Mouse (Mus musculus) liver, postnatal 0 days (tissue): ENCODE measurements around the gene Stpg4. TPM values are rescaled to one million over a fixed set of nuclear protein-coding genes. Genes with fewer than 3 reads are reported as not detected.

ENCODE experiments used
- ATAC-seq: fragments of 200-750 bp; cut with Nextera tagmentation; 2 replicates; pipeline ENCODE4 v1.8.0; 2017; ENCODE audit warnings: mild to moderate bottlenecking, moderate library complexity
- DNase-seq: peaks from one replicate; pipeline ENCODE4 v3.0.0-alpha.2; 2016
- H3K27ac ChIP-seq: fragments of 300-500 bp; sonication (generic); 2 replicates; pipeline ENCODE4 v1.5.1; 2014; ENCODE audit warnings: antibody characterized with exemption, moderate library complexity, mild to moderate bottlenecking, low read depth
- H3K27me3 ChIP-seq: fragments of 300-500 bp; sonication (generic); 2 replicates; pipeline ENCODE4 v1.6.1; 2014; ENCODE audit warnings: low read length, control low read depth, mixed read lengths; ENCODE audit not compliant: insufficient read depth
- H3K36me3 ChIP-seq: fragments of 300-500 bp; sonication (generic); replicated peaks from 2 replicates; pipeline ENCODE4 v1.6.1; 2014; ENCODE audit warnings: mild to moderate bottlenecking, control low read depth, low read length, moderate library complexity, mixed read lengths; ENCODE audit not compliant: insufficient read depth
- H3K4me1 ChIP-seq: fragments of 300-500 bp; sonication (generic); 2 replicates; pipeline ENCODE4 v1.6.1; 2014; ENCODE audit warnings: antibody characterized with exemption, mild to moderate bottlenecking, control low read depth; ENCODE audit not compliant: insufficient read depth
- H3K4me2 ChIP-seq: fragments of 300-500 bp; sonication (generic); 2 replicates; pipeline ENCODE4 v1.6.1; 2014; ENCODE audit warnings: low read depth, mild to moderate bottlenecking, low read length, moderate library complexity, mixed read lengths
- H3K4me3 ChIP-seq: fragments of 300-500 bp; sonication (generic); 2 replicates; pipeline ENCODE4 v1.5.1; 2014; ENCODE audit warnings: low read depth, low read length
- H3K9ac ChIP-seq: fragments of 300-500 bp; sonication (generic); replicated peaks from 2 replicates; pipeline ENCODE4 v1.6.1; 2014; ENCODE audit warnings: mild to moderate bottlenecking, moderate library complexity
- H3K9me3 ChIP-seq: fragments of 300-500 bp; sonication (generic); 2 replicates; pipeline ENCODE4 v1.6.1; 2016; ENCODE audit warnings: mild to moderate bottlenecking, control low read depth, low read length, mixed read lengths
- CTCF ChIP-seq: sonication (generic); IDR thresholded peaks from 2 replicates; pipeline ENCODE4 v1.5.1; 2016; ENCODE audit warnings: antibody characterized with exemption, low read depth
- EP300 ChIP-seq: IDR thresholded peaks from 2 replicates; pipeline ENCODE4 v1.6.1; 2016; ENCODE audit warnings: antibody characterized with exemption, low read depth, mild to moderate bottlenecking
- WGBS: fragments of 180-500 bp; shearing (Covaris S2); extraction: QIAGEN DNeasy Blood & Tissue Kit; methylation state at CpG from one replicate; pipeline ENCODE4 v1.1.7; 2014; ENCODE audit not compliant: insufficient replicate concordance; 5-methylcytosine and 5-hydroxymethylcytosine counted together
- polyA plus RNA-seq: library from polyadenylated mRNA; unstranded; fragments of >200 nt; fragmentation: Nextera tagmentation; extraction: Ambion mirVana; gene quantifications from 2 replicates; pipeline ENCODE4 v1.2.1, GENCODE M21; 2015

The Stpg4 gene
- polyA plus RNA-seq, 1 experiment from 2014 or later = not detected

GRCm38 (mm10) chr17:87352106-87352897 lies 75.2 kb downstream of the Stpg4 start:
- no peak for TF ChIP-seq CTCF
- no peak for TF ChIP-seq EP300
- Histone ChIP-seq H3K4me1 (peaks cover 11% of the 10 kb centered on the region; the same call in 1 of the 2 replicates), H3K27me3 (no peaks in the 10 kb centered on the region), H3K4me3 (no peak overlapping the region), H3K9me3 (no peaks in the 10 kb centered on the region), H3K27ac (no peak overlapping the region), H3K4me2 (0 out of 2 replicates have a peak overlapping the region, but pooled peaks have one; percentile 2), H3K36me3 (peaks cover 17% of the 10 kb centered on the region; the same call in 1 of the 2 replicates), H3K9ac (no peak overlapping the region)
- no peak for DNase-seq
- 56% methylated on average over 16 of the region's 16 CpGs for WGBS
- peak; percentile 14; the same call in 1 of the 2 replicates for ATAC-seq

DNA sequence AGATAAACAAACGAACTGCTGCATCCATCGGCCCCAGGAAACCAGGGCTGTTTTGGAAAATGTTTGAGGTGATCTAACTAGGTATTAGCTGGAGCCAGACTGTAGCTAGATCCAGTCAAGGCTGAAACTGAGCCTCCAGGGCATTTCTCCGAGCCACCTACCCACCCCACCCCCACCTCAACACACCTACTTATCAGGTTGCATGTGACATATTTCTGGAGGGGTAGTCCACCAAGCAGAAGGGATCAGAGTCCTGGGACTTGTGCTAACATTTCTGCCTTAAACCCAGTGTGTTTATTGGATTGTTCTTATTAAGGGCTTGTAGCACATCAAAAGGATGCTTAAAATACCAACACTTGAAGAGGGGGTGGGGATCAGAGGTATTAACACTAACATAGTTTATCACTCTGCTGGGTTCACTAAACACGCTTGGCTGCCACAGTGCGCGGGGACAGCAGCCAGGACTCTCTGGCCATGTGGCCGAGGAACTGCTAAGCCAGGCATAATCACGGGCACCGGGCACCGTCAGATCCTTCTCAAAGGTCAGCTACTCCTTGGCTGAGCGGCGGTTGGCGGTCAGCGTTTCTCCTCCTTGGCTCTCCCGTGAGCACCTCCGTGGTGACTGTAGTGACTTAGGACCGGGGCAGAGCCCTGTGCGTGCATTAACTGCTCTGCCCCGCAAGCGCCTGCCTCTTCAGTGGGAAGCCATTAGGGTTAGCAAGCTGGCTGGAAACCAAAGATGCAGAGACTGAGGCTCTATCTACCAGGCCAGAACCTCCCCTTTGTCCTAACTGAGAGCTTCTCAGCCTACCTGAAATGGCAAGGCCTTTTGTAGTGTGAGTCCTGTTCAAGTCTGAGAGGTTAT lies 76.1 kb downstream of the Stpg4 start:
- no peak overlapping the region for H3K4me3 ChIP-seq
- H3K36me3 ChIP-seq = peaks cover 25% of the 10 kb centered on the region; the same call in 1 of the 2 replicates
- no peaks in the 10 kb centered on the region for H3K9me3 ChIP-seq
- no peak overlapping the region for H3K9ac ChIP-seq
- no peak for ATAC-seq
- no peak overlapping the region for H3K27ac ChIP-seq
- no peak for TF ChIP-seq EP300
- TF ChIP-seq CTCF = no peak
- no peaks in the 10 kb centered on the region for H3K27me3 ChIP-seq
- 56% methylated on average over 20 of the region's 20 CpGs for WGBS
- no peak for DNase-seq
- peaks cover 11% of the 10 kb centered on the region; the same call in 1 of the 2 replicates for H3K4me1 ChIP-seq
- H3K4me2 ChIP-seq = no peak overlapping the region

GRCm38 (mm10) chr17:87350471-87351240 lies 76.9 kb downstream of the Stpg4 start:
- Histone ChIP-seq H3K9me3 (no peaks in the 10 kb centered on the region), H3K4me3 (no peak overlapping the region), H3K4me1 (peaks cover 11% of the 10 kb centered on the region; the same call in 1 of the 2 replicates), H3K9ac (no peak overlapping the region), H3K27ac (no peak overlapping the region), H3K27me3 (no peaks in the 10 kb centered on the region), H3K36me3 (peaks cover 27% of the 10 kb centered on the region; the same call in 1 of the 2 replicates), H3K4me2 (no peak overlapping the region)
- ATAC-seq (no peak), DNase-seq (no peak)
- TF ChIP-seq EP300 = no peak
- no peak for TF ChIP-seq CTCF
- 63% methylated on average over 13 of the region's 13 CpGs for WGBS

- Histone ChIP-seq H3K9me3 (no peaks in the 10 kb centered on the region), H3K4me1 (peaks cover 11% of the 10 kb centered on the region; the same call in 1 of the 2 replicates), H3K36me3 (peaks cover 27% of the 10 kb centered on the region; the same call in 1 of the 2 replicates), H3K27me3 (no peaks in the 10 kb centered on the region), H3K9ac (no peak overlapping the region), H3K4me3 (no peak overlapping the region), H3K4me2 (no peak overlapping the region), H3K27ac (no peak overlapping the region)
- TF ChIP-seq EP300 = no peak
- TF ChIP-seq CTCF = no peak
- DNase-seq (no peak), ATAC-seq (no peak)
- WGBS = 82% methylated on average over 9 of the region's 9 CpGs
Observed at GRCm38 (mm10) chr17:87349575-87349974, 78.0 kb downstream of the Stpg4 start.

DNA sequence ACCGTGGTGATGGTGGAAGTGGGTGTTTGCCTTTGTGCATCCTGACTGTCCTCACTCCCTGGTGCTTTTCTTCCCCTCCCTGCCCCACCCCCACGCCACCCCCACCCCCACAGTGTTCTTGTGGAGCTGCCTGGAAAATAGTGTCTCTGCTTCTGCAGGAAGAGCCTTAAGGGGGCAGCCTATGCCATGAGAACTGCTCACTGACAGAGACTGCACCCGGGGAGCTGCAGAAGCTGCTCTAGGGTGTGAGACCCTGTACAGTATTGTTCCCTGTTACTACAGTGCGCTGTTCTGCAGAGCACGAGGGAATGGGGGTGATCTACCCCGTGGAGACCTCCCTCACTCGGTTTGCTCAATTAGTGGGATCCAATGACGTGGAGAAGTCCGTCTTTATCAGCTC lies 78.5 kb downstream of the Stpg4 start:
- H3K27me3 ChIP-seq = no peaks in the 10 kb centered on the region
- no peak for ATAC-seq
- TF ChIP-seq CTCF = peak; percentile 23; the same call in 1 of the 2 replicates
- no peak for TF ChIP-seq EP300
- no peak overlapping the region for H3K4me2 ChIP-seq
- H3K4me1 ChIP-seq = peaks cover 11% of the 10 kb centered on the region; the same call in 1 of the 2 replicates
- no peak overlapping the region for H3K4me3 ChIP-seq
- H3K27ac ChIP-seq = no peak overlapping the region
- no peak for DNase-seq
- no peaks in the 10 kb centered on the region for H3K9me3 ChIP-seq
- WGBS = 50% methylated on average over 9 of the region's 9 CpGs
- H3K36me3 ChIP-seq = peaks cover 27% of the 10 kb centered on the region; the same call in 1 of the 2 replicates
- no peak overlapping the region for H3K9ac ChIP-seq
